Mouse (Mus musculus) kidney, adult 8-10 months (tissue): ENCODE measurements around the gene Lrtm2.
"Not testable (repeated sequence)": the region's sequence is repeated elsewhere in the genome, so short reads cannot be mapped to it uniquely, and the experiment has no call there.

Experiments
- DNase-seq, 2 experiments: peaks; one replicate each; pipeline ENCODE4 v3.0.0; 2022

The Lrtm2 gene

GRCm38 (mm10) chr6:119330506-119330905 lies at the start of gene Lrtm2:
Gene Lrtm2, minus strand, starts transcription at chr6:119330766.
- DNase-seq: no peak

GRCm38 (mm10) chr6:119378631-119379030 lies 48.1 kb upstream of the Lrtm2 start:
- DNase-seq: no peak

- no peak for DNase-seq
These were observed 47.0 kb upstream of the Lrtm2 start for GRCm38 (mm10) chr6:119377613-119378012.

- DNase-seq: no peak
These were observed 44.5 kb upstream of the Lrtm2 start for GRCm38 (mm10) chr6:119375035-119375434.

- no peak for DNase-seq
These were observed 42.6 kb upstream of the Lrtm2 start for GRCm38 (mm10) chr6:119373000-119373705.

GRCm38 (mm10) chr6:119372237-119372636 lies 41.7 kb upstream of the Lrtm2 start:
- no peak for DNase-seq

GRCm38 (mm10) chr6:119371624-119372023 lies 41.1 kb upstream of the Lrtm2 start:
- no peak for DNase-seq

- no peak for DNase-seq
These were observed 36.8 kb upstream of the Lrtm2 start for GRCm38 (mm10) chr6:119367382-119367781.

GRCm38 (mm10) chr6:119366800-119367199 lies 36.2 kb upstream of the Lrtm2 start:
- not testable (repeated sequence) for DNase-seq

- DNase-seq: no peak
These were observed 33.0 kb upstream of the Lrtm2 start for GRCm38 (mm10) chr6:119363593-119363992.

- no peak for DNase-seq
These were observed 30.5 kb upstream of the Lrtm2 start for GRCm38 (mm10) chr6:119360925-119361702.

GRCm38 (mm10) chr6:119360250-119360649 lies 29.7 kb upstream of the Lrtm2 start:
- DNase-seq: not testable (repeated sequence)

- DNase-seq: no peak
These were observed 27.5 kb upstream of the Lrtm2 start for GRCm38 (mm10) chr6:119358020-119358571.

GRCm38 (mm10) chr6:119352501-119352900 lies 21.9 kb upstream of the Lrtm2 start:
- DNase-seq: no peak

GRCm38 (mm10) chr6:119351656-119352055 lies 21.1 kb upstream of the Lrtm2 start:
- no peak for DNase-seq

- DNase-seq: no peak
These were observed 20.2 kb upstream of the Lrtm2 start for GRCm38 (mm10) chr6:119350703-119351198.

GRCm38 (mm10) chr6:119348234-119348633 lies 17.7 kb upstream of the Lrtm2 start:
- peak; percentile 40 to 87 for DNase-seq

GRCm38 (mm10) chr6:119347813-119348212 lies 17.2 kb upstream of the Lrtm2 start:
- no peak for DNase-seq

GRCm38 (mm10) chr6:119346257-119346656 lies 15.7 kb upstream of the Lrtm2 start:
- DNase-seq: no peak

GRCm38 (mm10) chr6:119341409-119341808 lies 10.8 kb upstream of the Lrtm2 start:
- DNase-seq: peak; percentile 18 to 37

- DNase-seq: no peak
These were observed 7.8 kb upstream of the Lrtm2 start for GRCm38 (mm10) chr6:119338121-119338912.

GRCm38 (mm10) chr6:119337287-119337686 lies 6.7 kb upstream of the Lrtm2 start:
- no peak for DNase-seq

- no peak for DNase-seq
These were observed 5.6 kb upstream of the Lrtm2 start for GRCm38 (mm10) chr6:119336124-119336523.
